Mouse (Mus musculus) stomach, embryonic 15.5 days (tissue): ENCODE data around the gene Dock9. TPM values are rescaled to one million over a fixed set of nuclear protein-coding genes. Genes with fewer than 3 reads are reported as not detected.

Experiments
- polyA plus RNA-seq: library from polyadenylated mRNA; unstranded; fragments of >200 nt; fragmentation: Nextera tagmentation; extraction: Ambion mirVana; gene quantifications from 2 replicates; pipeline ENCODE4 v1.2.1, GENCODE M21; 2015

Gene Dock9
- polyA plus RNA-seq, 1 experiment from 2014 or later, result 14.0 TPM

Other genes with a start within 250 kb of the Dock9 start
- 61.6 and 63.0 TPM in 2 replicates for gene Ubac2, start 80.8 kb upstream of the Dock9 start, polyA plus RNA-seq
- gene Gpr18, start 117.9 kb upstream of the Dock9 start, polyA plus RNA-seq, result 0.28 and 0.42 TPM in 2 replicates
- gene Gpr183, start 167.4 kb upstream of the Dock9 start, polyA plus RNA-seq, result 4.1 and 4.3 TPM in 2 replicates
- not detected in 2 replicates for gene Timm8a2, start 236.8 kb upstream of the Dock9 start, polyA plus RNA-seq